Mouse (Mus musculus) small intestine, adult 2 months (tissue): Measurements from ENCODE around the gene Mrpl10. TPM values are rescaled to one million over a fixed set of nuclear protein-coding genes. Genes with fewer than 3 reads are reported as not detected.

Experiments used
- H3K27ac ChIP-seq: fragments of 200-500 bp; 2 replicates; pipeline ENCODE4 v1.5.1; 2012; ENCODE audit warnings: low read depth, low read length, control low read depth, inconsistent platforms; ENCODE audit not compliant: insufficient read depth
- H3K27me3 ChIP-seq: fragments of 200-500 bp; 2 replicates; pipeline ENCODE4 v1.6.1; 2012; ENCODE audit warnings: mild to moderate bottlenecking, moderate library complexity, low read length, inconsistent platforms; ENCODE audit not compliant: control insufficient read depth, insufficient read depth
- H3K36me3 ChIP-seq: fragments of 200-500 bp; 2 replicates; pipeline ENCODE4 v1.6.1; 2012; ENCODE audit warnings: mild to moderate bottlenecking, low read length, control low read depth, inconsistent platforms; ENCODE audit not compliant: control insufficient read depth, insufficient read depth
- H3K4me1 ChIP-seq: fragments of 200-500 bp; 2 replicates; pipeline ENCODE4 v1.6.1; 2012; ENCODE audit warnings: low read length, inconsistent platforms, mixed read lengths; ENCODE audit not compliant: control insufficient read depth, insufficient read depth, insufficient read length
- H3K4me3 ChIP-seq: fragments of 200-500 bp; 2 replicates; pipeline ENCODE4 v1.5.1; 2012; ENCODE audit warnings: low read depth, mild to moderate bottlenecking, control low read depth, inconsistent platforms, low read length, moderate library complexity
- CTCF ChIP-seq: fragments of 200-500 bp; IDR thresholded peaks from 2 replicates; pipeline ENCODE4 v1.5.1; 2012; ENCODE audit warnings: low read depth, mild to moderate bottlenecking, control low read depth, inconsistent platforms, low read length, moderate library complexity, mixed read lengths; ENCODE audit not compliant: insufficient replicate concordance, insufficient read length; ENCODE audit errors: extremely low read depth
- POLR2A ChIP-seq: fragments of 200-500 bp; IDR thresholded peaks from 2 replicates; pipeline ENCODE4 v1.6.1; 2012; ENCODE audit warnings: low read depth, mild to moderate bottlenecking, control low read depth, inconsistent platforms, low read length, moderate library complexity
- WGBS: fragments of 180-500 bp; shearing (Covaris S2); methylation state at CpG from one replicate; pipeline ENCODE4 v1.1.7; 2018; 5-methylcytosine and 5-hydroxymethylcytosine counted together
- polyA plus RNA-seq: library from polyadenylated mRNA; depleted of rRNA; stranded (reverse); fragments of >200 nt; gene quantifications from 2 replicates; pipeline ENCODE4 v1.2.3, GENCODE M21; 2012

Mrpl10 gene
- polyA plus RNA-seq, 1 experiment = 59.3 TPM

- TF ChIP-seq CTCF = no peak
- no peak for TF ChIP-seq POLR2A
- Histone ChIP-seq H3K4me3 (no peak overlapping the region), H3K36me3 (peaks cover 21% of the 10 kb centered on the region), H3K27ac (no peak overlapping the region), H3K4me1 (peaks cover 21% of the 10 kb centered on the region), H3K27me3 (no peaks in the 10 kb centered on the region)
- WGBS = 78% methylated on average over 8 of the region's 8 CpGs
Measured at GRCm38 (mm10) chr11:97048090-97048650, 6.8 kb downstream of the Mrpl10 start.

DNA sequence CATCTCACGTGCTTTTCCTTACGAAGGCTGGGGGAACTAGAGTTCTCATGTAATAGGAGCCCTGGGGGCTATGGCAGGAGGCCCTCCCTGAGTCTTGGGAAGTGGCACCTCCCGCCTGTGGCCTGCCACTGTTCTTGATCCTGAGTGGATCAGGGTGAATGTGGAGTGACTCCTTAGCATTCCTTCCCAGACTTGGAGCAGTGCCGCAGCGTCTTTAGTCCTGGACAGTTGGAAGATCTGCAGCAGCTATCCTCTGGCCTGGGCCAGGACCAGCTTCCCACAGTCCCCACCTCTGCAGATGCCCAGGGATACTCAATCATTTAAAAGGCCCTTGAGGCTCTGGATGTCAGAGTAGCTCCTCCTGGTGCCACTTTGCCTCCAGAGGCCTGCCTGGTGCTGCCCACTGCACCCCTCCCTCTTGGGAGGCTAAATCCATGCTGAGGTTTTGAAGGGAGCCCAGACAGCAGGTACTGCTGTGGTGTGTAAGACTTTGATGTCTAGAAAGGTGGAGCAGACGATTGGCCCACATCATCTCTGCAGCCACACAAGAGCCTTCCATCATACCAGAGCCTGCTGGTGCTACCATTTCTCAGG, 8.2 kb downstream of the Mrpl10 start:
- H3K27ac ChIP-seq = peak overlapping the region; percentile 82
- 78% methylated on average over 6 of the region's 6 CpGs for WGBS
- peaks cover 21% of the 10 kb centered on the region for H3K4me1 ChIP-seq
- no peak overlapping the region for H3K4me3 ChIP-seq
- TF ChIP-seq CTCF (no peak), POLR2A (no peak)
- no peaks in the 10 kb centered on the region for H3K27me3 ChIP-seq
- H3K36me3 ChIP-seq = peaks cover 31% of the 10 kb centered on the region

DNA sequence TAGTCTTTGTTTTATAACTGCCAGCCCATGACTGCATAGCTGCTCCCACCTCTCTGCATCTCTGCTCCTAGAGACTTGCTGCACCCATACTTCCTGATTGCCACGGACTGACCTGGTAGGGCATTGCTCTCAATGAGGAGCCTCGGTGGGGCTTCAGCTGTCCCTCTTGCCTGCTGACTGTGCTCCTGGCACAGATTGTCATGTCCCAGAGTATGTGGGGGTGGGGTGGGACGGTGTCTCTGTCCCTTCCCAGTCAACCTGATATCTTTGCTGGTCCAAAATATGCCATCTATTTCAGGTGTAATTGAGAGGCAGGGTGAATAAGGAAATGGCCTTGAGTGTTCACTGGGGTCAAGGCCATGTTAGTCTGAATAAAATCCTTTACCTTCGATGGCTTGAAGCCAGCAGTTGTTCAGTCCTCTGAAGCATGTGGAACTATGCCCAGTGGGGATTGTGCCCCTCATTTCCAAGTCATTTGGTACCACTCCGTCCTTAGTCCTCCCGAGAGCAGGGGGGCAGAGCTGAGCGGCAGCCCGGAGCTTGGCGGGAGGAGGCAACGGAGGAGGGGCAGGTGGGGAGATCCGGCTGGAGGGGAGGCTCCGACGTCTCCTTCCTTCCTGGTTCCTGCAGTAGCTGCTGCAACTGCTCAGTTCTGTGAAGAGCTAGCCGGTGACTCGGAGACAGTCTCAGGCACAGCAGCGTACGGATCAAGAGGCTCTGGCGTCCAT, 9.0 kb downstream of the Mrpl10 start, which contains the start of gene Osbpl7:
Osbpl7 (plus strand) TSS at position 413 of the 728 bp plus-strand sequence.
- WGBS = under 1% methylated on average over 18 of the region's 18 CpGs
- peak within 1 kb of the TSS; percentile 87 for H3K4me3 ChIP-seq
- H3K36me3 ChIP-seq = peaks cover 39% of the 10 kb centered on the region
- H3K27ac ChIP-seq = peak within 1 kb of the TSS; percentile 82
- TF ChIP-seq POLR2A (peak; percentile 61; the same call in 1 of the 2 replicates), CTCF (peak; percentile 27; the same call in 1 of the 2 replicates)
- H3K4me1 ChIP-seq = peaks cover 21% of the 10 kb centered on the region
- H3K27me3 ChIP-seq = no peaks in the 10 kb centered on the region

DNA sequence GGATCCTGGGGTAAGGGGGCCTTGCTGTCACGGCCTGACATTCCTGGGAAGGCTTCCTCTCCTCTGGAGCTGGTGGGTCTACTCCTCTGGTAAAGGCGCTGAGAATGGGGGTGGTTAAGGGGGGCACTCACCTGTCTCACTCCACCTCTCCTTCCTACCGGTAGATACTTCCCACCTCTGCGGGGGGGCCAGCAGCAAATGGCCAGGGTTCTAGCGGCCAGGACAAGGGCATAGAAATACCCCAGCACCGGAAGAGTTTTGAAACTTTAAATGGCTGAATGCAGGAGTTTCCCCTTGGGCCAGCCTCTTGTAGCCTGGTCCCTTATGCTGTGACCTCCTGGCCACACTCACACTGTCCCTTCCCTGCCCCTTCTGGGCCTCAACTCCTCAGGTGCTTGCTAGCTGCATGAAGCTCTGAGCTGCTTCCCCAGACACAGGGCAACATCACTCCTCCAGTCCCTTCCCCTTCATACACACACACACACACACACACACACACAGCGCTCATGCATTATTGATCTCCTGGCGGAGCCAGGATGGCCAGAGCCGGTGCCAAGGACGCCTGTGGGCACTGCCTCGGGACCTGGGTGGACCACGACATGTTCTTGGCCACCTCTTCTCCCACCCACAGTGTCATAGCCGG, 9.7 kb downstream of the Mrpl10 start:
- Histone ChIP-seq H3K27me3 (no peaks in the 10 kb centered on the region), H3K4me3 (peak overlapping the region; percentile 87), H3K36me3 (peaks cover 46% of the 10 kb centered on the region), H3K4me1 (peaks cover 21% of the 10 kb centered on the region), H3K27ac (peak overlapping the region; percentile 82)
- 3% methylated on average over 13 of the region's 13 CpGs for WGBS
- TF ChIP-seq POLR2A (no peak), CTCF (no peak)

GRCm38 (mm10) chr11:97052219-97052646, 10.9 kb downstream of the Mrpl10 start:
- Histone ChIP-seq H3K4me1 (peaks cover 21% of the 10 kb centered on the region), H3K36me3 (peaks cover 50% of the 10 kb centered on the region), H3K4me3 (peak overlapping the region; percentile 87), H3K27me3 (no peaks in the 10 kb centered on the region), H3K27ac (peak overlapping the region; percentile 82; the same call in 1 of the 2 replicates)
- WGBS = 5% methylated on average over 11 of the region's 11 CpGs
- TF ChIP-seq POLR2A (no peak; the same call in 1 of the 2 replicates), CTCF (peak; percentile 10; the same call in 1 of the 2 replicates)

- no peak for TF ChIP-seq CTCF
- TF ChIP-seq POLR2A = no peak
- H3K36me3 ChIP-seq = peaks cover 57% of the 10 kb centered on the region
- peak overlapping the region; percentile 46; the same call in 1 of the 2 replicates for H3K27ac ChIP-seq
- no peak overlapping the region for H3K4me3 ChIP-seq
- no peaks in the 10 kb centered on the region for H3K27me3 ChIP-seq
- WGBS = 22% methylated on average over 9 of the region's 9 CpGs
- H3K4me1 ChIP-seq = peaks cover 11% of the 10 kb centered on the region
Measured at GRCm38 (mm10) chr11:97063274-97063920, 22.0 kb downstream of the Mrpl10 start.
